Mouse (Mus musculus) myocyte (in vitro differentiated cells): ENCODE measurements at regions not wholly inside any gene's neighbourhood (a gene's known extent, or its start where the extent isn't known, plus 50 kb on each side); places are given as distances from the start of the nearest gene placed in this dataset.
"Not testable (repeated sequence)": the region's sequence is repeated elsewhere in the genome, so short reads cannot be mapped to it uniquely, and the experiment has no call there.

Experiments used
- MAX ChIP-seq: IDR thresholded peaks from one replicate; pipeline ENCODE4 v1.6.1; 2011; ENCODE audit warnings: low read depth, mild to moderate bottlenecking, control low read depth
- POLR2A ChIP-seq: IDR thresholded peaks from one replicate; pipeline ENCODE4 v1.6.1; 2011; ENCODE audit warnings: low read depth, mild to moderate bottlenecking, control low read depth, moderate library complexity; ENCODE audit not compliant: insufficient read length
- REST ChIP-seq: IDR thresholded peaks from one replicate; pipeline ENCODE4 v1.6.1; 2011; ENCODE audit warnings: mild to moderate bottlenecking, control low read depth, moderate library complexity; ENCODE audit not compliant: insufficient read depth, insufficient read length
- TCF12 ChIP-seq: IDR thresholded peaks from one replicate; pipeline ENCODE4 v1.6.1; 2011; ENCODE audit warnings: mild to moderate bottlenecking, control low read depth; ENCODE audit not compliant: poor library complexity, insufficient read depth, severe bottlenecking
- USF1 ChIP-seq: IDR thresholded peaks from one replicate; pipeline ENCODE4 v1.6.1; 2011; ENCODE audit warnings: low read depth, mild to moderate bottlenecking, control low read depth, moderate library complexity

DNA sequence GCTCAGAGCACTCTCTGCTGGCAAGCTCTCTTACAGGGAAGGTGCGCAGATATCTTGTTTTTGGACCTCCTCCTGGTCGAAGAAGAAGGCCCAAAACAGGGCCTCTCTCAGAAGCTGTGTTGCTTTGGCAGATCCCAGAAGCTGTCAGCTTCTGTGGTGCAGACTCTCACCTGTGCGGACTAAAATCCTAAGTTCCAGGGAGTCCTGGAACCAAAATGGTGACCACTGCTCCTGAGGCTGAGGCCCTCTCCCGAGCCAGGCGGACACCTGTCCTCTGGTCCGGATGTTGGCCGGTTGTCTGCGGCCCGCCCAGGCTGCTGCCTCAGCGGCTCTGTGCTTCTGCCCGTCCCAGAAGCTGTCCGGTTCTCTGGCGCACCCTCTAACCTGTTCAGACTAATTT lies 318.6 kb downstream of the Dad1 start:
- TF ChIP-seq POLR2A, USF1, MAX, REST, TCF12: not testable (repeated sequence)
